Mouse (Mus musculus): ENCODE measurements around the gene Znhit2. TPM values are rescaled to one million over a fixed set of nuclear protein-coding genes. Genes with fewer than 3 reads are reported as not detected.
A peak's percentile ranks its signal among the peaks of the same experiment; 100 is the strongest.

Gene Znhit2
- polyA plus RNA-seq, 1 experiment from 2014 or later = 24.9 TPM

DNA sequence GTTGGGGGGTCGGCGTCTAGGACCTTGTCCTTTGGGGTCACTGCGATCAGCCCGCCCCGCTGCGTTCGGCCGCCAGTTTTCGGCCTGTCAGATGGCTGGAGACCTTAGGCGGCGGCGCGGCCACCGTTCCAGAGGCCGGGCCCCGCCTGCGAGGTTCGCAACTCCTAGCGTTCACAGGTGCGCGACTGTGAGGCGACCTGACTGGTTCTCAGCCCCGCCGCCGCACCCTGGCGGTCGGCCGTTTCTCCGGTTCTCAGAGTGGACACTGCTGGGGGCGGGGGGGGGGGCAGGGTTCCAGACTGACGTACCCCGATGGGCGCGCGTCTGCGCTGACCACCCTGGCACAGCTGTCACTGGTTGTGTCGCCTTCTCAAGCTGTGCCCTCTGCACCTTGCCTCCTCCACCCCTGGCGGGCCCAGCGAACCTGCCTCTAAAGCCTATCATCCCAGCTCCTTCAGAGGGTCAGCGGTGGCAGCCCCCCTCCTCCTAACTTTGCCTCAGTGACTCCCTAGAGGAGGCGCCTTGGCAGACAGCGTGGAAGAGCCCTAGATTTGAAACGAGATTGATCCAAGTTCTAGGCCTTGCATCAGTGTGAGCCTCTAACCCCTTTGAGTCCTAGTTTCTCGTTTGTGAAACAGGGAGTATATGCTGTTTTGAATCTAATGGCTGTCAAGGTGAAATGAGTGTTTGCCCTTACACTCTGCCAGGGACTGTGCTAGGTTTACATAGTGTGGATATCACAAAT, 13.7 kb upstream of the Znhit2 start:
- Histone ChIP-seq H3K27me3 (replicated peaks) (no peaks in the 10 kb centered on the region), H3K4me1 (replicated peaks) (peaks cover 26% of the 10 kb centered on the region), H3K4me3 (peak overlapping the region; percentile 97), H3K36me3 (peaks cover 41% of the 10 kb centered on the region), H3K27ac (ENCODE audit: poor library complexity, severe bottlenecking) (peak overlapping the region; percentile 98), H3K9ac (peak overlapping the region; percentile 97), H3K9me3 (replicated peaks) (no peaks in the 10 kb centered on the region), H3K4me2 (peak overlapping the region; percentile 93)
- ATAC-seq (ENCODE audit: insufficient number of reproducible peaks, low FRiP score) = peak; percentile 31; the same call in 1 of the 2 replicates
- WGBS = 2% methylated on average over 44 of the region's 44 CpGs

GRCm38 (mm10) chr19:6047899-6048166, 13.2 kb upstream of the Znhit2 start:
- H3K27ac ChIP-seq (ENCODE audit: poor library complexity, severe bottlenecking) = no peak overlapping the region
- no peaks in the 10 kb centered on the region for H3K9me3 ChIP-seq (replicated peaks)
- 81% methylated on average over 8 of the region's 8 CpGs for WGBS
- H3K4me3 ChIP-seq = peak overlapping the region; percentile 97
- peak overlapping the region; percentile 93 for H3K4me2 ChIP-seq
- H3K9ac ChIP-seq = peak overlapping the region; percentile 97
- no peak for ATAC-seq (ENCODE audit: insufficient number of reproducible peaks, low FRiP score)
- no peaks in the 10 kb centered on the region for H3K27me3 ChIP-seq (replicated peaks)
- H3K36me3 ChIP-seq = peaks cover 46% of the 10 kb centered on the region
- peaks cover 26% of the 10 kb centered on the region for H3K4me1 ChIP-seq (replicated peaks)

DNA sequence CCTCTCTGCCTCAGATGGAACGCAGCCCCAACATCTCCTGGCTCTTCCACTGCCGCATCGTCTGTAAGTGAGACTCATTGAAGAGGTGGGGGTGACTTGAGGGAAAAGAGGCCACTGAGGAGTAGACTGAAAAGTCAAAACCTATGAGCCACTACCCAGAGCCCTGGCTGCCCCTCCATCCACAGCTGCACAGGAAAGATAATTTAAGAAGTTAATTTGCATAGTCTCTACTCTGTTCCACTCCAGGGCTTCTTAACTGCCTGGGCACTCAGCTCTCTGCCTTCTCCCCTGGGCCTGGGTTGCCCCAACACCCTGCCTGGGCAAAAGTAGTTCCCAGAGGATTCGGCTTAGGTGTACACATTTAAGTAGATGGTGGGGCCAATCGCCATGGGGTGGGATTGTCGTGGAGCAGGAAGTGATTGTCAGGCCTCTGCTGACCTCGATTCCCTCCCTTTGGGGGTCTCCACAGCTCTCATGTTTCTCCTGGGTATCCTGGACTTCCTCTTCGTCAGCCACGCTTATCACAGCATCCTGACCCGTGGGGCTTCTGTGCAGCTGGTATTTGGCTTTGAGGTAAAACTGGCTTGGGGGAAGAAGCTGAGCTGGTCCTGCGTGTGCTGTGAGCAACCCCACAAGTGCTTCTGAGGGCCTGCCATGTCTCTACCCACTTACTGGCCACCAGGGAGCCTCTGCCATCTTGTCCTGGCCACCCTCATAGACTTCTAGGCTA, 12.1 kb upstream of the Znhit2 start:
- WGBS = 82% methylated on average over 11 of the region's 11 CpGs

DNA sequence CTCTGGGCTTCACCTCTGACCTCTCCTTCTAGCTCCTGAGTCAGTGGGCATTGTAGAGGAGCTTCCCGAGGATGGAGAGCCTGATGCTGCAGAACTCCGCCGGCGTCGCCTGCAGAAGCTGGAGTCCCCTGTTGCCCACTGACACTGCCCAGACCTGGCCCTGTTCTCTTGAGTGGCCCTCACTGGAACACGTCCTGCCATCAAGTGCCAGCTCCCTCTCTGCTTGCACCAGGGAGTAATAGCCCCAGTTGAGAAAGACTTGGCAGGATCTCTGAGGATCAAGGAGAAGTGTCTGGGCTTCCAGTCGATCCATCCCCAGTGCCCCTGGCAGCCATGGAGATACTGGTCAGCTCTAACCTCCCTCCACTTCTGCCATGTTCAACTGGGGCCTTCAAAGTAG, 8.5 kb upstream of the Znhit2 start:
- no peak overlapping the region; the same call in 1 of the 2 replicates for H3K9ac ChIP-seq
- H3K4me3 ChIP-seq = no peak overlapping the region
- 81% methylated on average over 7 of the region's 7 CpGs for WGBS
- no peak overlapping the region for H3K27ac ChIP-seq (ENCODE audit: poor library complexity, severe bottlenecking)
- peaks cover 80% of the 10 kb centered on the region for H3K36me3 ChIP-seq
- no peak overlapping the region for H3K4me2 ChIP-seq
- no peaks in the 10 kb centered on the region for H3K9me3 ChIP-seq (replicated peaks)
- H3K4me1 ChIP-seq (replicated peaks) = peaks cover 36% of the 10 kb centered on the region
- no peaks in the 10 kb centered on the region for H3K27me3 ChIP-seq (replicated peaks)
- no peak for ATAC-seq (ENCODE audit: insufficient number of reproducible peaks, low FRiP score)

More for the DNA sequence above, 12.1 kb upstream of the Znhit2 start:
- H3K27me3 ChIP-seq (replicated peaks) = no peaks in the 10 kb centered on the region
- no peaks in the 10 kb centered on the region for H3K9me3 ChIP-seq (replicated peaks)
- ATAC-seq (ENCODE audit: insufficient number of reproducible peaks, low FRiP score) = no peak
- H3K9ac ChIP-seq = no peak overlapping the region
- H3K36me3 ChIP-seq = peaks cover 57% of the 10 kb centered on the region
- no peak overlapping the region for H3K27ac ChIP-seq (ENCODE audit: poor library complexity, severe bottlenecking)
- H3K4me1 ChIP-seq (replicated peaks) = peaks cover 26% of the 10 kb centered on the region
- peak overlapping the region; percentile 93; the same call in 1 of the 2 replicates for H3K4me2 ChIP-seq
- no peak overlapping the region for H3K4me3 ChIP-seq

DNA sequence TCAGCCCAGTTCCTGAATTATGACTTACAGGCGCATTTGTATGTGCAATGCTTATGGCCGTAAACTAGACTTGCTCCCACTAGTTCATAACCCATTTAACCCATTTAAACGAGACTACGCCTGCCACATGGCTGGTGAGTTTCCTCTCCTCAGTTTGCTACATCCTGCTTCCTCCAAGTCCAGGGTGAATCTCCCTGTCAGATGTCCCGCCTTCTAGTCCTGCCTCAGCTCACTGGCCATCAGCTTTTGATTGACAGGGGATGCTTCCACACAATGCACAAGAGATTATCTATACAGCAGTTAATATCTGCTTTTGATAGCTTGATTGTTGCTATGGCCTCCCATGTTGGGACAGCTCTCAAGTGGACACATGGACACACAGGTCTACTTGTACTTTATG, 6.7 kb upstream of the Znhit2 start:
- ATAC-seq (ENCODE audit: insufficient number of reproducible peaks, low FRiP score) = no peak
- no peaks in the 10 kb centered on the region for H3K9me3 ChIP-seq (replicated peaks)
- 80% methylated on average over 5 of the region's 5 CpGs for whole genome bisulfite sequencing
- H3K4me3 ChIP-seq = no peak overlapping the region
- no peak overlapping the region for H3K4me2 ChIP-seq
- H3K27me3 ChIP-seq (replicated peaks) = no peaks in the 10 kb centered on the region
- no peak overlapping the region for H3K27ac ChIP-seq (ENCODE audit: poor library complexity, severe bottlenecking)
- peaks cover 28% of the 10 kb centered on the region for H3K4me1 ChIP-seq (replicated peaks)
- no peak overlapping the region for H3K9ac ChIP-seq
- peaks cover 78% of the 10 kb centered on the region for H3K36me3 ChIP-seq

DNA sequence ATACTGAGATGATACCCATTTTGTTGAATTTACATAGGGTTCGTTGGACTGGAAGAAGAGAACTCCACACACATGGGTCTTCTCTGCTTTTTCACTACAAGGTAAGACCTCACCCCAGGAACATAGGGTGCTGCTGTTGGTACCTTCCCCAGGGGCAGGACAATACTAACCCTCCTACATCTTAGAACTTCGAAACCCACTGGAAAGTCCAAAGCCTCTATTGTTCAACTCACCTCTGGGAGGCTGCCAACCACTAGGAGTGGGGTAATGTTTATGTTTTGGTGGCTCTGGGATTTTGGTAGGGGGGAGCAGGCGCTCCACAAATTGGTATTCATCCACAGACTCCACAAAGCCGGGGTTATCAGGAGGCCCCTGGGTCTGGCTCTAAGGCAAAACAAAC, 4.3 kb upstream of the Znhit2 start:
- H3K27me3 ChIP-seq (replicated peaks) = no peaks in the 10 kb centered on the region
- peak overlapping the region; percentile 83 for H3K9ac ChIP-seq
- 53% methylated on average over 4 of the region's 4 CpGs for whole genome bisulfite sequencing
- no peak overlapping the region for H3K27ac ChIP-seq (ENCODE audit: poor library complexity, severe bottlenecking)
- no peaks in the 10 kb centered on the region for H3K9me3 ChIP-seq (replicated peaks)
- no peak for ATAC-seq (ENCODE audit: insufficient number of reproducible peaks, low FRiP score)
- H3K4me2 ChIP-seq = peak overlapping the region; percentile 88
- H3K36me3 ChIP-seq = peaks cover 62% of the 10 kb centered on the region
- peaks cover 33% of the 10 kb centered on the region for H3K4me1 ChIP-seq (replicated peaks)
- peak overlapping the region; percentile 98 for H3K4me3 ChIP-seq

- Histone ChIP-seq H3K36me3 (peaks cover 54% of the 10 kb centered on the region), H3K9ac (peak within 1 kb of the TSS; percentile 98), H3K9me3 (replicated peaks) (no peaks in the 10 kb centered on the region), H3K4me2 (peak within 1 kb of the TSS; percentile 88), H3K4me3 (peak within 1 kb of the TSS; percentile 98), H3K4me1 (replicated peaks) (peaks cover 41% of the 10 kb centered on the region), H3K27me3 (replicated peaks) (no peaks in the 10 kb centered on the region), H3K27ac (ENCODE audit: poor library complexity, severe bottlenecking) (peak within 1 kb of the TSS; percentile 81)
- ATAC-seq (ENCODE audit: insufficient number of reproducible peaks, low FRiP score) = peak; percentile 91
- under 1% methylated on average over 63 of the region's 63 CpGs for WGBS
Observed at GRCm38 (mm10) chr19:6057313-6058096, 3.5 kb upstream of the Znhit2 start, which contains the start of the genes Mrpl49 and Fau. Mrpl49 (minus strand) TSS chr19:6057785. Fau (plus strand) TSS chr19:6057844.

DNA sequence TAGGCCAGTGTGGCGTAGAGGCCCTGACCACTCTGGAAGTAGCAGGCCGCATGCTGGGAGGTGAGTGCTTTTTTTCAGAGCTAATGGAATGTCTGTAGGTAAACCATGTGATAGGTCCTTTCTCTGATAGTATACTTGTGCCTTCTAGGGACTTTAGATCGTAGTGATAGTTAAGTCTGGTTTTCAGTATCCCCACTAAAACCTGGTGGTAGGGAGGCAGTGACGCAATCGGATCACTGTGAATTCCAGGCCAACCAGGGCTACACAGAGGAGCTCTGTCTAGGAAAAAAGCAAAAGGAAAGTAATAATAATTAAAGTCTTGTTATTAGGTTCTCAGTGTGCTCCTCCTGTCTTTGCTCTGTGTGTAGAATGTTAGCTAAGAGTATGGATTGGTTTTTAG, 2.5 kb upstream of the Znhit2 start:
- Histone ChIP-seq H3K36me3 (peaks cover 44% of the 10 kb centered on the region), H3K4me3 (peak overlapping the region; percentile 98), H3K4me1 (replicated peaks) (peaks cover 48% of the 10 kb centered on the region), H3K27ac (ENCODE audit: poor library complexity, severe bottlenecking) (peak overlapping the region; percentile 81), H3K9ac (peak overlapping the region; percentile 98), H3K9me3 (replicated peaks) (no peaks in the 10 kb centered on the region), H3K27me3 (replicated peaks) (no peaks in the 10 kb centered on the region), H3K4me2 (peak overlapping the region; percentile 88)
- 29% methylated on average over 5 of the region's 5 CpGs for WGBS
- ATAC-seq (ENCODE audit: insufficient number of reproducible peaks, low FRiP score) = no peak

GRCm38 (mm10) chr19:6058966-6059365, 2.0 kb upstream of the Znhit2 start:
- Histone ChIP-seq H3K9ac (peak overlapping the region; percentile 98), H3K27ac (ENCODE audit: poor library complexity, severe bottlenecking) (no peak overlapping the region), H3K4me1 (replicated peaks) (peaks cover 48% of the 10 kb centered on the region), H3K27me3 (replicated peaks) (no peaks in the 10 kb centered on the region), H3K9me3 (replicated peaks) (no peaks in the 10 kb centered on the region), H3K4me2 (peak overlapping the region; percentile 88), H3K4me3 (peak overlapping the region; percentile 98), H3K36me3 (peaks cover 40% of the 10 kb centered on the region)
- ATAC-seq (ENCODE audit: insufficient number of reproducible peaks, low FRiP score) = no peak
- WGBS = 78% methylated on average over 5 of the region's 5 CpGs

GRCm38 (mm10) chr19:6061641-6062302, 780 bp downstream of the Znhit2 start:
- WGBS = 2% methylated on average over 44 of the region's 44 CpGs
- H3K4me3 ChIP-seq = peak overlapping the region; percentile 85
- ATAC-seq (ENCODE audit: insufficient number of reproducible peaks, low FRiP score) = 0 out of 2 replicates have a peak, but pooled peaks have one; percentile 5

More at GRCm38 (mm10) chr19:6061641-6062302, 780 bp downstream of the Znhit2 start:
- H3K9ac ChIP-seq = peak overlapping the region; percentile 94
- H3K4me1 ChIP-seq (replicated peaks) = peaks cover 37% of the 10 kb centered on the region
- peak overlapping the region; percentile 97 for H3K4me2 ChIP-seq
- peaks cover 17% of the 10 kb centered on the region for H3K36me3 ChIP-seq
- no peaks in the 10 kb centered on the region for H3K27me3 ChIP-seq (replicated peaks)
- peak overlapping the region; percentile 93 for H3K27ac ChIP-seq (ENCODE audit: poor library complexity, severe bottlenecking)
- H3K9me3 ChIP-seq (replicated peaks) = no peaks in the 10 kb centered on the region

All from heart, embryonic 12.5 days (tissue).